Mouse (Mus musculus) lung, postnatal 0 days (tissue): ENCODE measurements at regions not wholly inside any gene's neighbourhood (a gene's known extent, or its start where the extent isn't known, plus 50 kb on each side); places are given as distances from the start of the nearest gene placed in this dataset.
A peak's percentile ranks its signal among the peaks of the same experiment; 100 is the strongest.

Experiments
- ATAC-seq: fragments of 200-750 bp; cut with Nextera tagmentation; 2 replicates; pipeline ENCODE4 v1.8.0; 2017; ENCODE audit warnings: moderate library complexity
- DNase-seq: peaks from one replicate; pipeline ENCODE4 v3.0.0-alpha.2; 2016; ENCODE audit warnings: low spot score
- H3K27ac ChIP-seq: fragments of 300-500 bp; sonication (generic); 2 replicates; pipeline ENCODE4 v1.5.1; 2014; ENCODE audit warnings: antibody characterized with exemption, mild to moderate bottlenecking, low read length, mixed read lengths
- H3K27me3 ChIP-seq: fragments of 300-500 bp; sonication (generic); replicated peaks from 2 replicates; pipeline ENCODE4 v1.6.1; 2014; ENCODE audit warnings: low read length, mixed read lengths; ENCODE audit not compliant: insufficient read depth
- H3K36me3 ChIP-seq: fragments of 300-500 bp; sonication (generic); 2 replicates; pipeline ENCODE4 v1.6.1; 2014; ENCODE audit warnings: low read length, mixed read lengths; ENCODE audit not compliant: insufficient read depth
- H3K4me1 ChIP-seq: fragments of 300-500 bp; sonication (generic); 2 replicates; pipeline ENCODE4 v1.6.1; 2014; ENCODE audit warnings: antibody characterized with exemption, low read depth, low read length, mixed read lengths; ENCODE audit not compliant: insufficient read depth
- H3K4me2 ChIP-seq: fragments of 300-500 bp; sonication (generic); replicated peaks from 2 replicates; pipeline ENCODE4 v1.6.1; 2014; ENCODE audit warnings: low read depth, mild to moderate bottlenecking, low read length, moderate library complexity, mixed read lengths
- H3K4me3 ChIP-seq: fragments of 300-500 bp; sonication (generic); 2 replicates; pipeline ENCODE4 v1.5.1; 2014; ENCODE audit warnings: low read depth, low read length
- H3K9ac ChIP-seq: fragments of 300-500 bp; sonication (generic); replicated peaks from 2 replicates; pipeline ENCODE4 v1.6.1; 2014; ENCODE audit warnings: low read depth, mild to moderate bottlenecking
- H3K9me3 ChIP-seq: fragments of 300-500 bp; sonication (generic); 2 replicates; pipeline ENCODE4 v1.6.1; 2016; ENCODE audit warnings: low read length, mixed read lengths
- CTCF ChIP-seq: IDR thresholded peaks from 2 replicates; pipeline ENCODE4 v1.5.1; 2016; ENCODE audit warnings: antibody characterized with exemption, mild to moderate bottlenecking
- EP300 ChIP-seq: IDR thresholded peaks from 2 replicates; pipeline ENCODE4 v1.6.1; 2016; ENCODE audit warnings: antibody characterized with exemption, mild to moderate bottlenecking, control low read depth
- WGBS: fragments of 180-500 bp; shearing (Covaris S2); extraction: QIAGEN DNeasy Blood & Tissue Kit; methylation state at CpG from one replicate; pipeline ENCODE4 v1.1.7; 2014; 5-methylcytosine and 5-hydroxymethylcytosine counted together

DNA sequence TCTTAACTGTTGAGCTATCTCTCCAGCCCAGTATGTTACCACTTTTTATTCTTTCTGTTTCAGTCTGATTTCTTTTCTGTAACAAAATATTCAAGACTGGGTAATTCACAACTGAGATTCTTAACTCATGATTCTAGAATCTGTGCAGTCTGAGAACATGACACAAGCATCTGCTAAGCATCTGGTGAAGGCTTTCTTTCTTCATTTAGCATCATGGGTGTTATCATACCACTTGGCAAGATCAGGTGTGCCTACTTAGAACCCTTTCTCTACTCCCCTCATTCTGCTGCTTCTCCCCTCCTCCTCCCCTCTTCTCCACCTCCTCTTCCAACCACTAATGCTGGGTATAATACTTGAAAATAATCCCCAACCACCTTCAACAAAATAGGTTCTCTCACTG, 62.1 kb upstream of the Pfn2 start:
- no peak overlapping the region for H3K4me2 ChIP-seq
- DNase-seq (no peak), ATAC-seq (no peak)
- no peaks in the 10 kb centered on the region for H3K27me3 ChIP-seq
- no peaks in the 10 kb centered on the region for H3K4me1 ChIP-seq
- no peak overlapping the region for H3K9ac ChIP-seq
- no peak overlapping the region for H3K27ac ChIP-seq
- H3K9me3 ChIP-seq: no peaks in the 10 kb centered on the region
- TF ChIP-seq CTCF: no peak
- no peak for TF ChIP-seq EP300
- H3K4me3 ChIP-seq: no peak overlapping the region
- no peaks in the 10 kb centered on the region for H3K36me3 ChIP-seq

DNA sequence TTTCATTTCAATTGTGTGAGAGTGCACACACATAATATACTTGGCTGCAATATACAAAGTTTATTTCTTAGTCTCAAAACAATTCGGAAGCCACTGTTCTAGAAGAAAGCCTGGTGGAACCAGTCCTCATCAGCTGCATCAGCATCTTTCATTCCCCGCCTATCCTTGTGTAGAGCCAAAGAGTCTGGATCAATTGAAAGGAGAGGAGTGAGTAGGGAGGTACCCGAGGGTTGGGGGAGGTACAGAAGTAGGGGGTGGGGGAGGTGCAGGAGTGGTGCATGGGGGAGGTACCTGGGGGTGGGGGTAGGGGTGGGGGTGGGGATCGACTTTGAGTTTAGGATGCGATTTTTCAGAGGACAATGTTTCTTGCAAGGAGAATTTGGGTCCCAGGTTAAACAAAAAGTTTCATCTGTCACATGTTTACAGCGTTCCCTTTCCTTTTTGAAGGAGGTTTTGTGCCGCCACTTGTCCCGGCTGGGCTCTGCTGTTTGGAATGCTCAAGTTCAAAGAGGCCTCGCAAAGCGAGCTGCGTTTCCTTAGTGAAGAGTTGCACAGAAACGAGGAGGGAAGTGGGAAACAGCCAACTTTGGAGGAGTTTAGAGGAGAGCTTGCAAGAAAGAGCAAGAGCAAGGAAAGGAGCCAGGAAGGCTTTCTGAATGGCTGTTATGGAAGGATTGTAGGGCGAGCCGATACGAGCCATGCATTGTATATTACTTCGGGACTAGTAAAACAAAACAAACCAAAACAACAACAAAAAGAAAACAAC, 64.1 kb upstream of the Pfn2 start:
- 23% methylated on average over 16 of the region's 16 CpGs for WGBS
- H3K36me3 ChIP-seq: no peaks in the 10 kb centered on the region

DNA sequence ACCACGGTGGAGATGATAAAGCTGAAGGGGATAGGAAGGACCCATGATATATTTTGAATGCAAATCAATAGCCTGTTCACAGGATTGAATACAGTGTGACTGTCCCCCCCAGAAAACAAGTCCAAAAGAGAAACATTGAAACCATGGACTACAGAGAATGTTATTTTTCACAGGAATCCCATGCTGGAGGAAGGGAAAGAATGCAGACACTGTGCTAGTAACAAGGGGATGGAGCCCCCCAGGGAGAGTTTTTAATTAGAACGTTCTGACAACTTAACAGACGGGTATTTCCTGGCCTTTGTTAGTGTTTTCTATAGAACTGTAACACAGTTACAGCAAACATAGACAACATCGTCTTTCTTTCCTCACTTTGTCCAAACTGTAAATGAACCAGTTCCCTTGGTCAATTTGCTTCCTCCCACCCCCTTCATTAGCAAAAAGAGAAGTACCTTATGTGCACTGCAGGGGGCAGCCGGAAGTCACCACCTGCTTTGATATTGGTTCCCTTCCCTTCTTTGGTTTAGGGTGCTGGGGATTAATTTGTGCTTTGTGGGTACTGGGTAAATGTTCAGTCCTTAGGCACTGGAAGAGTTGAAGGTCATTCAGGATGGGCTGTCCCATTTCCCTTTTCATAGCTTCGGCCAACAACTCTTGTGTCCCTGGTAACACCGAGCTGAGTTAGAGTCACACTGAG, 64.9 kb upstream of the Pfn2 start:
- Histone ChIP-seq H3K4me3 (no peak overlapping the region), H3K27ac (no peak overlapping the region), H3K4me1 (no peaks in the 10 kb centered on the region), H3K4me2 (peak overlapping the region; percentile 37; the same call in 1 of the 2 replicates), H3K36me3 (no peaks in the 10 kb centered on the region), H3K9me3 (no peaks in the 10 kb centered on the region), H3K27me3 (no peaks in the 10 kb centered on the region), H3K9ac (no peak overlapping the region)
- 64% methylated on average over 7 of the region's 7 CpGs for WGBS
- ATAC-seq (no peak), DNase-seq (no peak)
- peak; percentile 43 for TF ChIP-seq CTCF
- TF ChIP-seq EP300: no peak

More for the DNA sequence above, 64.1 kb upstream of the Pfn2 start:
- Histone ChIP-seq H3K27me3 (no peaks in the 10 kb centered on the region), H3K9me3 (no peaks in the 10 kb centered on the region), H3K4me2 (peak overlapping the region; percentile 37), H3K4me1 (no peaks in the 10 kb centered on the region), H3K27ac (no peak overlapping the region), H3K4me3 (no peak overlapping the region), H3K9ac (no peak overlapping the region)
- TF ChIP-seq CTCF (no peak), EP300 (no peak)
- DNase-seq (peak; percentile 54), ATAC-seq (no peak)

DNA sequence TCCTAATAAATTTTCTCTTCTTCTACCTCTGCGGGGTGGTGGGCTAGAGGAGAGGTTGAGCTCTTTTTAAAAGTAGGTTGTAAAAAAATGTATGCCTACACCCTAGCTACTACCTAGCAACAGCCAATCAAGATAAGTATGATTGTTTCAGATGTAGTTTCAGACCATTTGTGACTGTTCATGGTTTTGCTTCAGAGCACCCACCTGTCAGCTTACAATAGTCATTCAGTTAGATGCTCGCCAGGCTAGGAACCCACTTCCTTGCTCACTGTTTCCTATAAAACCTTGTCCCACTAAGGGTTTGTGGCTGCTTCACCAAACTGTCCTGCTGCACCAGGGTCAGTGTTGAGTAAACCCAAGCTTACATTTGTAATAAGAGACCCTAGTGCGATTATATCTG, 66.8 kb upstream of the Pfn2 start:
- H3K27me3 ChIP-seq: no peaks in the 10 kb centered on the region
- no peak overlapping the region for H3K9ac ChIP-seq
- H3K4me3 ChIP-seq: no peak overlapping the region
- DNase-seq: no peak
- no peak for ATAC-seq
- no peaks in the 10 kb centered on the region for H3K36me3 ChIP-seq
- WGBS: 92% methylated on average over 3 of the region's 3 CpGs
- no peak overlapping the region for H3K4me2 ChIP-seq
- TF ChIP-seq CTCF: no peak
- no peak for TF ChIP-seq EP300
- H3K9me3 ChIP-seq: no peaks in the 10 kb centered on the region
- H3K4me1 ChIP-seq: no peaks in the 10 kb centered on the region
- no peak overlapping the region for H3K27ac ChIP-seq

DNA sequence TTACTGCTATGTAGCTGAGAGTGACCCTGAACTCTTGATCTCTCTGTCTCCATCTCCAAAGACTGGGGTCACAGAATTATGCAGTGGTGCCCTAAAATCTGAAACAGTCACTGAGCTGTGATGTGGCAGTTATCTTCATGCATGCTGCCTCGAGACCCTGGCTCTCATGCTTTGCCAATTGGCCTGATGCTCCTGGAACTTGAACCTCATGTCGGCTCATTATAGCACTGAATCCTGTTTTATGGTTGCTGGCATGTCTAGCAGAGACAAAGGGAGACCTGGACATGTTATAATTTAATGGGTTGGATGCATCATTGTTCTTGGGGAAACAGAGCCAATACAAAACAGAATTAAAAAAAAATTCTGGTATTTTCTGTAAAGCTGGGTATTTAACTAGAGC, 71.0 kb upstream of the Pfn2 start:
- no peaks in the 10 kb centered on the region for H3K27me3 ChIP-seq

DNA sequence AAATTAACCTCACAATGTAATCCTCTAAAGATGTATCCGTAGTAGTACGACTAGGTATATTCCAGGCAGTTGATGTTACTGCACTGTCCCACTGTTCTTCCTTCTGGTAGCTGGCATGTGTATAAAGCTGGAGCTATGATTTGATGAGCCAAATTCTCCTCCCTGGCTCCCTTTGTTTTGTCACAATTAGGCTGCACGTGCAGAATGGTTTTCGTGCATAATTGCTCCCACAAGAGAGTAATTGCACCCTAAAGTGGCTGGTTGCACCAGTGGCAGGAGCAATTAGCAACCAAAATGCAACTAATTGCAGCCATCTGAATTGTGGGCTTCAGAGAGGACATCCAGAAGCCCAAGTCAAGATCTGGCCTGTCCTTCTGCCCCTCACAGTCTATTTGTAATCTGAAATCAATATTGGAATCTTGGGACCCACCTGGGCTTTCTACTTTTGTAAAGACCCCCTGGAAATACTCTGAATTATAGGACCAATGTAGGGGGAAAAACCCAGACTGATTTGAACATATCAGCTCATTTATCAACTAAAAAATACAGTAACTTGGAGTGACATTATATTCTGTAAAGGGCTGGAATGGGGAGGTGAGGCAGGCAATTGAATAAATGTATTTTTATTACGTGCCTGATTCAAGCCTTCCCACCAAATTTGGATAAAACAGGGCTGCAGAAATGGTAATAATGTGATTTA, 71.7 kb upstream of the Pfn2 start:
- DNase-seq (no peak), ATAC-seq (no peak)
- Histone ChIP-seq H3K9me3 (no peaks in the 10 kb centered on the region), H3K4me3 (no peak overlapping the region), H3K4me1 (no peaks in the 10 kb centered on the region), H3K9ac (no peak overlapping the region), H3K27me3 (no peaks in the 10 kb centered on the region), H3K4me2 (no peak overlapping the region), H3K36me3 (no peaks in the 10 kb centered on the region), H3K27ac (no peak overlapping the region)
- TF ChIP-seq EP300: no peak
- WGBS: 75% methylated on average over 5 of the region's 5 CpGs

More for the DNA sequence above, 71.0 kb upstream of the Pfn2 start:
- ATAC-seq: no peak
- WGBS: 66% methylated on average over 2 of the region's 2 CpGs
- no peak for DNase-seq
- TF ChIP-seq EP300 (no peak), CTCF (no peak)
- H3K27ac ChIP-seq: no peak overlapping the region
- no peak overlapping the region for H3K4me2 ChIP-seq
- H3K4me3 ChIP-seq: no peak overlapping the region
- H3K9me3 ChIP-seq: no peaks in the 10 kb centered on the region
- H3K9ac ChIP-seq: no peak overlapping the region
- no peaks in the 10 kb centered on the region for H3K36me3 ChIP-seq
- no peaks in the 10 kb centered on the region for H3K4me1 ChIP-seq
